Mouse (Mus musculus) ovary, adult 2 months (tissue): ENCODE measurements around the gene Gm28870. TPM values are rescaled to one million over a fixed set of nuclear protein-coding genes. Genes with fewer than 3 reads are reported as not detected.

ENCODE experiments used
- polyA plus RNA-seq: library from polyadenylated mRNA; depleted of rRNA; stranded (reverse); fragments of >200 nt; gene quantifications from 2 replicates; pipeline ENCODE4 v1.2.3, GENCODE M21; 2012; rRNA removed

Gene Gm28870
- not detected in 2 replicates for polyA plus RNA-seq

DNA sequence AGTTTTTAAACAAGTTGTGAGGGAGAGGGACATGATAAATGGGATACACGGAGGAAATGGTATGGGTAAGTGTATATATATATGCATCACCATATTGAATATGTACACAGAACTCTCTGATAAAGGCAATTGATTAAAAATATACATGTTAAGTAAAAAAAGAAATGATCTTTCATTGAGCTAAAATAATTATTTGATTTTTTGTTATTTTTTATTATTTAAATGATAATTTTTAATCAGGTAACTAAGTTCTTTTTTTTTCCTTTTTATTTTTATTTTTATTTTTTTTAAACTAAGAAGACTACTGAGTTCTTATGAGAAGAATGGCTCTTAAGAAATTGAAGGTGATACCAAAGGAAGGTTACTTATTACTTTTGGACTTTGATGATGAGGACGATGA is at the start of gene Gm28870:
TSS of gene Gm28870 (plus strand) at position 301 of the 400 bp plus-strand sequence.

